Mouse (Mus musculus): ENCODE data around the gene Ankrd13d.

GRCm38 (mm10) chr19:4283653-4284052 is 716 bp upstream of the Ankrd13d start:
- TF ChIP-seq POLR2A (IDR thresholded peaks at IDR 0.05; ENCODE audit: extremely low read depth, insufficient read depth, low read length) (no peak), CTCF (IDR thresholded peaks at IDR 0.05; ENCODE audit: extremely low read depth, insufficient read depth, low read length) (no peak)
